Mouse (Mus musculus) CH12.LX (cell line): Measurements from ENCODE around the gene Sptbn1. TPM values are rescaled to one million over a fixed set of nuclear protein-coding genes. Genes with fewer than 3 reads are reported as not detected.
A peak's percentile ranks its signal among the peaks of the same experiment; 100 is the strongest.

Experiments used
- DNase-seq: peaks from one replicate; pipeline ENCODE4 v3.0.0-alpha.2; 2013; ENCODE audit errors: extremely low read depth
- H3K27ac ChIP-seq: 2 replicates; pipeline ENCODE4 v1.5.1; 2012; ENCODE audit warnings: low read depth, mild to moderate bottlenecking, control low read depth, moderate library complexity; ENCODE audit not compliant: insufficient read depth
- H3K27me3 ChIP-seq: replicated peaks from 2 replicates; pipeline ENCODE3; 2012; ENCODE audit warnings: inconsistent platforms
- H3K36me3 ChIP-seq, 2 experiments: replicated peaks in 1 of 2; 2 replicates each; pipeline versions ENCODE3 to v1.6.1; 2012; ENCODE audit warnings: inconsistent platforms in 1 of 2, low read length in 1 of 2, mild to moderate bottlenecking in 1 of 2, mixed read lengths in 1 of 2, moderate library complexity in 1 of 2; ENCODE audit not compliant: control insufficient read depth in 1 of 2, insufficient read depth in 1 of 2
- H3K4me1 ChIP-seq, 2 experiments: 2 replicates each; pipeline ENCODE4 v1.6.1; 2012; ENCODE audit warnings: inconsistent platforms in 1 of 2, moderate library complexity in 1 of 2; ENCODE audit not compliant: insufficient read depth in 2 of 2, control insufficient read depth in 1 of 2
- H3K4me2 ChIP-seq: 2 replicates; pipeline ENCODE4 v1.6.1; 2012; ENCODE audit warnings: low read depth, mild to moderate bottlenecking, control low read depth; ENCODE audit not compliant: poor library complexity, insufficient read depth, severe bottlenecking
- H3K4me3 ChIP-seq, 3 experiments: fragments of 150-350 bp in 1 of 3; sonication (generic) in 1 of 3; replicated peaks in 1 of 3; 2 replicates each; pipeline versions ENCODE3 to v1.5.1; 2011 to 2012; ENCODE audit warnings: low read depth in 2 of 3, low read length in 2 of 3, mild to moderate bottlenecking in 2 of 3, moderate library complexity in 2 of 3, control low read depth in 1 of 3, improper control_type of control experiment in 1 of 3, inconsistent platforms in 1 of 3, mixed read lengths in 1 of 3; ENCODE audit not compliant: poor library complexity in 1 of 3
- H3K79me2 ChIP-seq: replicated peaks from 2 replicates; pipeline ENCODE4 v1.6.1; 2012; ENCODE audit warnings: mild to moderate bottlenecking, moderate library complexity; ENCODE audit not compliant: control insufficient read depth, poor library complexity, insufficient read depth, severe bottlenecking; ENCODE audit errors: extremely low read depth
- H3K9ac ChIP-seq: 2 replicates; pipeline ENCODE4 v1.6.1; 2012; ENCODE audit warnings: low read depth, mild to moderate bottlenecking, control low read depth, moderate library complexity; ENCODE audit not compliant: insufficient read depth
- H3K9me3 ChIP-seq: replicated peaks from 2 replicates; pipeline ENCODE3; 2012; ENCODE audit warnings: low read length, inconsistent platforms, mixed read lengths
- CHD1 ChIP-seq: IDR thresholded peaks from 2 replicates; pipeline ENCODE4 v1.6.1; 2012; ENCODE audit warnings: low read depth, low read length, improper control_type of control experiment, inconsistent platforms
- CHD2 ChIP-seq: IDR thresholded peaks from 2 replicates; pipeline ENCODE4 v1.6.1; 2011; ENCODE audit warnings: low read length, improper control_type of control experiment
- CTCF ChIP-seq, 2 experiments: IDR thresholded peaks in 1 of 2; conservative IDR thresholded peaks in 1 of 2; 2 replicates each; pipeline ENCODE4 v1.5.1; 2011 to 2012; ENCODE audit warnings: low read depth in 2 of 2, low read length in 2 of 2, improper control_type of control experiment in 1 of 2, inconsistent platforms in 1 of 2, mild to moderate bottlenecking in 1 of 2, moderate library complexity in 1 of 2
- ELF1 ChIP-seq: IDR thresholded peaks from 2 replicates; pipeline ENCODE4 v1.6.1; 2014; ENCODE audit warnings: low read depth, mild to moderate bottlenecking, inconsistent platforms, low read length, improper control_type of control experiment
- EP300 ChIP-seq: IDR thresholded peaks from 2 replicates; pipeline ENCODE4 v1.6.1; 2011; ENCODE audit warnings: low read length, improper control_type of control experiment
- GABPA ChIP-seq: IDR thresholded peaks from 2 replicates; pipeline ENCODE4 v1.6.1; 2012; ENCODE audit warnings: low read depth, low read length, improper control_type of control experiment, inconsistent platforms; ENCODE audit not compliant: insufficient replicate concordance
- HCFC1 ChIP-seq: IDR thresholded peaks from 2 replicates; pipeline ENCODE4 v1.6.1; 2012; ENCODE audit warnings: low read depth, mild to moderate bottlenecking, inconsistent platforms, low read length, improper control_type of control experiment
- IRF4 ChIP-seq: IDR thresholded peaks from 2 replicates; pipeline ENCODE4 v1.6.1; 2014; ENCODE audit warnings: low read depth, mild to moderate bottlenecking, inconsistent platforms, low read length, improper control_type of control experiment
- JUN ChIP-seq: IDR thresholded peaks from 2 replicates; pipeline ENCODE4 v1.6.1; 2011; ENCODE audit warnings: low read depth, mild to moderate bottlenecking, low read length, improper control_type of control experiment, moderate library complexity; ENCODE audit not compliant: insufficient read depth
- JUND ChIP-seq: conservative IDR thresholded peaks from 2 replicates; pipeline ENCODE4 v1.6.1; 2011; ENCODE audit warnings: low read depth, low read length, improper control_type of control experiment
- KAT2A ChIP-seq: IDR thresholded peaks from 2 replicates; pipeline ENCODE4 v1.6.1; 2012; ENCODE audit warnings: low read length, improper control_type of control experiment, inconsistent platforms; ENCODE audit not compliant: insufficient replicate concordance
- MAFK ChIP-seq: IDR thresholded peaks from 2 replicates; pipeline ENCODE4 v1.6.1; 2011; ENCODE audit warnings: low read length, improper control_type of control experiment; ENCODE audit not compliant: insufficient replicate concordance
- MAX ChIP-seq: IDR thresholded peaks from 2 replicates; pipeline ENCODE4 v1.6.1; 2011; ENCODE audit warnings: low read length, improper control_type of control experiment
- MAZ ChIP-seq: IDR thresholded peaks from 2 replicates; pipeline ENCODE4 v1.6.1; 2012; ENCODE audit warnings: low read depth, mild to moderate bottlenecking, inconsistent platforms, low read length, improper control_type of control experiment, moderate library complexity
- MEF2A ChIP-seq: IDR thresholded peaks from 2 replicates; pipeline ENCODE4 v1.6.1; 2014; ENCODE audit warnings: low read depth, mild to moderate bottlenecking, inconsistent platforms, low read length, improper control_type of control experiment, borderline replicate concordance
- MYC ChIP-seq: IDR thresholded peaks from 2 replicates; pipeline ENCODE4 v1.6.1; 2011; ENCODE audit warnings: low read depth, mild to moderate bottlenecking, improper control_type of control experiment, low read length
- NELFE ChIP-seq: IDR thresholded peaks from 2 replicates; pipeline ENCODE4 v1.6.1; 2011; ENCODE audit warnings: low read depth, low read length, improper control_type of control experiment
- NRF1 ChIP-seq: IDR thresholded peaks from 2 replicates; pipeline ENCODE4 v1.6.1; 2014; ENCODE audit warnings: low read depth, mild to moderate bottlenecking, inconsistent platforms, low read length, improper control_type of control experiment, moderate library complexity
- POLR2A ChIP-seq: IDR thresholded peaks from 2 replicates; pipeline ENCODE4 v1.6.1; 2011; ENCODE audit warnings: low read depth, mild to moderate bottlenecking, improper control_type of control experiment, low read length
- RCOR1 ChIP-seq: conservative IDR thresholded peaks from 2 replicates; pipeline ENCODE4 v1.6.1; 2012; ENCODE audit warnings: low read depth, mild to moderate bottlenecking, inconsistent platforms, low read length, improper control_type of control experiment
- SMC3 ChIP-seq: IDR thresholded peaks from 2 replicates; pipeline ENCODE4 v1.6.1; 2011; ENCODE audit warnings: low read depth, low read length, improper control_type of control experiment
- TBP ChIP-seq: conservative IDR thresholded peaks from 2 replicates; pipeline ENCODE4 v1.6.1; 2011; ENCODE audit warnings: low read depth, low read length, improper control_type of control experiment
- TCF12 ChIP-seq: IDR thresholded peaks from 2 replicates; pipeline ENCODE4 v1.6.1; 2014; ENCODE audit warnings: low read depth, mild to moderate bottlenecking, inconsistent platforms, low read length, improper control_type of control experiment
- UBTF ChIP-seq: IDR thresholded peaks from 2 replicates; pipeline ENCODE4 v1.6.1; 2012; ENCODE audit warnings: low read depth, mild to moderate bottlenecking, inconsistent platforms, low read length, improper control_type of control experiment, moderate library complexity
- USF1 ChIP-seq: IDR thresholded peaks from 2 replicates; pipeline ENCODE4 v1.6.1; 2014; ENCODE audit warnings: low read depth, mild to moderate bottlenecking, inconsistent platforms, low read length, improper control_type of control experiment
- ZC3H11A ChIP-seq: IDR thresholded peaks from 2 replicates; pipeline ENCODE4 v1.6.1; 2012; ENCODE audit warnings: low read depth, mild to moderate bottlenecking, inconsistent platforms, low read length, improper control_type of control experiment
- ZNF384 ChIP-seq: IDR thresholded peaks from 2 replicates; pipeline ENCODE4 v1.6.1; 2012; ENCODE audit warnings: low read depth, low read length, improper control_type of control experiment, inconsistent platforms
- dilution Hi-C: fragments of 300-500 bp; cut with MboI; formaldehyde crosslinking; loops from 2 replicates; pipeline ENCODE4 v1.14.3; 2020; ENCODE audit warnings: low sequenced_read_pairs; ENCODE audit not compliant: extremely low pct_unique_long_range_greater_than_20kb, extremely low pct_ligation_motif_present
- in situ Hi-C: fragments of 300-500 bp; cut with MboI; formaldehyde crosslinking; loops from 3 replicates; pipeline ENCODE4 v1.14.3; 2019; ENCODE audit warnings: low sequenced_read_pairs, low pct_ligation_motif_present, low pct_unique_long_range_greater_than_20kb, mixed read lengths
- polyA plus RNA-seq: library from polyadenylated mRNA; unstranded; fragments of >175 nt; gene quantifications from 2 replicates; pipeline ENCODE4 v1.2.1, GENCODE M21; 2012; ENCODE audit warnings: low read depth; ENCODE audit not compliant: insufficient read length
- total RNA-seq, 2 experiments: library from RNA; depleted of rRNA; stranded (reverse); fragments of 300-350 nt in 1 of 2; fragments of >200 nt in 1 of 2; gene quantifications; 2 replicates each; pipeline ENCODE4 v1.2.3; 2012 to 2014

The Sptbn1 gene
- total and polyA plus RNA-seq, 3 experiments: 38.2 to 54.7 (median 43.7) TPM

DNA sequence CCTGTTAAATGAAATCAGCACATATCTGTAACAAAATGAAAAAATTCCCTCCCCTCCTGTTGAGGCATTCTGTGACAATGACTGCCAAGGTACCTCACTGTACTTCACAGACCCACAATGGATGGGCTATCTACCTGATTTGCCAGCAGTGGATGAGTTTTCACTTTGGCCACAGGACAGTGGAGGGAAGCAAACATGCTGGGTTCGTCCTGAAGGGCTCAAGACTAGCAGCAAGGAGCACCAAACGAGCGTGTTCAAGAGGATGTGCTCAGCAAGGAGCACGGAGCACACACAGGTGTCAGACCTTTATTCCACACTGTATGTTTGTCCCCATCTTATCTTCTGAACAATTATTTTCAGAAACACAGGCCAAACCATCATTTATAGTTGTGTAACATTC is 34.0 kb downstream of the Sptbn1 start:
- Histone ChIP-seq H3K27me3 (no peaks in the 10 kb centered on the region), H3K4me3 (no peak overlapping the region), H3K79me2 (no peaks in the 10 kb centered on the region), H3K9ac (no peak overlapping the region), H3K4me2 (no peak overlapping the region), H3K27ac (no peak overlapping the region), H3K36me3 (peaks cover 0 to 2% of the 10 kb centered on the region in 2 experiments), H3K9me3 (no peaks in the 10 kb centered on the region), H3K4me1 (no peaks in the 10 kb centered on the region)
- no peak for DNase-seq
- no peak for TF ChIP-seq ZNF384
- TF ChIP-seq KAT2A: no peak
- no peak for TF ChIP-seq EP300
- no peak for TF ChIP-seq NELFE
- no peak for TF ChIP-seq MAZ
- TF ChIP-seq TBP: no peak
- TF ChIP-seq POLR2A: no peak
- no peak for TF ChIP-seq IRF4
- no peak for TF ChIP-seq ELF1
- no peak for TF ChIP-seq NRF1
- TF ChIP-seq GABPA: no peak
- no peak for TF ChIP-seq UBTF
- no peak for TF ChIP-seq RCOR1
- no peak for TF ChIP-seq MYC
- no peak for TF ChIP-seq CHD1
- no peak for TF ChIP-seq TCF12
- no peak for TF ChIP-seq MAFK
- TF ChIP-seq JUN: no peak
- TF ChIP-seq MAX: no peak
- dilution Hi-C loops: no loop called here
- in situ Hi-C loops: loop anchor here (5.0 to 25.0 kb wide), 2 partner anchors 423 to 553 kb away; no protein-coding TSS in a partner anchor

DNA sequence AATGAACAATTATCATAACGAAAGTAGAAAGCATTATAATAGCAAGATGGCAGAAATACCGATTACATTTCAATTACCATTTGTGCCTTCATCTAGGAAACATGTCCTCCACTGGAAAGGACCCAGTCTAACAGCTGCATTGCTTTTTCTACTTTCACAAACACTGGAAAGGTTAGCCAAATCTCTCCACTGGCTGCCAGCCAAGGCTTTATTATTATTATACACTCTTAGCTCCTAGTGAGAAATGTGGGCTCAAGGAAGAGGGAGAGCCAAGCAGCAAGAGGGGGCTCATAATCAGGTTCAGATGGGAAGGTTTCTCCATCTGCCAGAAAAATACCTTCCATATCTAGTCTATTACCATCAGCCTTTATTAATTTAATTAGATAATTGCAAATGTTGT is 35.9 kb downstream of the Sptbn1 start:
- Histone ChIP-seq H3K36me3 (peaks cover 0 to 2% of the 10 kb centered on the region in 2 experiments), H3K4me2 (0 out of 2 replicates have a peak overlapping the region, but pooled peaks have one; percentile 22), H3K9me3 (no peaks in the 10 kb centered on the region), H3K27me3 (no peaks in the 10 kb centered on the region), H3K79me2 (no peaks in the 10 kb centered on the region), H3K4me1 (no peaks in the 10 kb centered on the region), H3K27ac (no peak overlapping the region), H3K9ac (no peak overlapping the region), H3K4me3 (no peak overlapping the region)
- no peak for DNase-seq
- in situ Hi-C loops: loop anchor here (5.0 to 25.0 kb wide), 2 partner anchors 425 to 555 kb away; no protein-coding TSS in a partner anchor
- dilution Hi-C loops: no loop called here
- TF ChIP-seq ZC3H11A (no peak), RCOR1 (no peak), HCFC1 (no peak), CTCF (conservative IDR thresholded peaks at IDR 0.05 in 1 of 2, IDR thresholded peaks at IDR 0.05 in 1 of 2; ENCODE audit: low read depth in 2 of 2, low read length in 2 of 2) (no peak), MEF2A (no peak), NRF1 (no peak), JUND (no peak), USF1 (no peak), SMC3 (no peak), CHD2 (no peak), MAZ (no peak), TBP (no peak), TCF12 (no peak)
